Comparison of ENCODE assay signal across 8 mouse cellular contexts in the genomic region with DNA sequence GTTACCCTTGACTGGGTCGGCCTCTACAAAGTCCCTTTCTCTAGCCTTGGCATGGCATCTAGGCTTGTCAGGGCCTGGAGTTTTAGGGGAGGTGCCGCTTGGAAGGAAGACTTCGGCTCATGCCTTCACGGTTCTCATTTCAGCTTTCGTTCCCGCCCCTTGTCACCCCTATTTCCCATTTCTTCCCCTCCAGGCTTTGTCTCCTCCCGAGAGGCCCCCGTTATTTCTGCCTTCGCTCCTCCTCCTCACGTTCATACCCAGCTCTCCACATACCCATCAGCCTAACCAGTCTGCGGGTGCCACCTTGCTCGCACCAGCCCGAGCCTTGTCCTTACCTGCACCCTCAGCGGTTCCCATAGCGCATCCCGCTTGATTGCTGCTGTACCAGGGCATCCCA. TPM values are rescaled to one million over a fixed set of nuclear protein-coding genes. Genes with fewer than 3 reads are reported as not detected.
DNase-seq lines count a peak whose midpoint lies in the region; ATAC-seq and TF ChIP-seq lines count a peak whose summit lies in the region.

No protein-coding gene starts in this region.

- DNase-seq in kidney, postnatal 0 days (ENCODE audit: low spot score): no peak
- DNase-seq in kidney, postnatal 36 days: no peak
- DNase-seq in hindbrain, embryonic 10.5 days (ENCODE audit: low spot score): no peak
- no peak for DNase-seq in ovary, adult 18-20 months (ENCODE audit: low spot score)
- no peak for DNase-seq in left cerebral cortex, adult 18-20 months (ENCODE audit: low spot score in 2 of 2)
- DNase-seq in c-Kit-positive CD71-positive TER-119-positive erythroid progenitor cells, embryonic 14.5 days (ENCODE audit: low spot score): no peak

- peak overlapping the region; percentile 81 for H3K4me3 ChIP-seq in kidney, postnatal 0 days (replicated peaks; ENCODE audit: low read depth, low read length)
- H3K4me3 ChIP-seq in bone marrow macrophage, adult 2 months (ENCODE audit: insufficient read depth, low read length): peak overlapping the region; percentile 90
- peak overlapping the region; percentile 88 for H3K4me3 ChIP-seq in hindbrain, embryonic 10.5 days

- H3K27ac ChIP-seq in kidney, postnatal 0 days: peak overlapping the region; percentile 89
- H3K27ac ChIP-seq in bone marrow macrophage, adult 2 months (ENCODE audit: insufficient read depth, low read depth, low read length): peak overlapping the region; percentile 94
- H3K27ac ChIP-seq in hindbrain, embryonic 10.5 days: peak overlapping the region; percentile 97

- no peaks in the 10 kb centered on the region for H3K36me3 ChIP-seq in kidney, postnatal 0 days (ENCODE audit: insufficient read depth, low read length)
- peaks cover 20% of the 10 kb centered on the region for H3K36me3 ChIP-seq in hindbrain, embryonic 10.5 days

- ATAC-seq in kidney, postnatal 0 days (replicated peaks; ENCODE audit: low FRiP score, low read depth): peak; percentile 59; the same call in 1 of the 2 replicates
- ATAC-seq in megakaryocyte-erythroid progenitor cell, adult 5-6 weeks (replicated peaks; ENCODE audit: low FRiP score, low TSS enrichment, poor library complexity, severe bottlenecking): peak; percentile 56

- peak overlapping the region; percentile 82 for H3K9ac ChIP-seq in kidney, postnatal 0 days (ENCODE audit: low read depth, low read length)

- peaks cover 6% of the 10 kb centered on the region; the same call in 1 of the 2 replicates for H3K4me1 ChIP-seq in kidney, postnatal 0 days (replicated peaks; ENCODE audit: insufficient read depth, low read length)
- H3K4me1 ChIP-seq in bone marrow macrophage, adult 2 months (ENCODE audit: control insufficient read depth, insufficient read depth, low read length): peaks cover 24% of the 10 kb centered on the region
- peaks cover 13% of the 10 kb centered on the region for H3K4me1 ChIP-seq in hindbrain, embryonic 10.5 days (replicated peaks)

- no peaks in the 10 kb centered on the region for H3K9me3 ChIP-seq in kidney, postnatal 0 days (replicated peaks; ENCODE audit: low read length)
- H3K9me3 ChIP-seq in hindbrain, embryonic 10.5 days: no peaks in the 10 kb centered on the region

- peak overlapping the region; percentile 79 for H3K4me2 ChIP-seq in kidney, postnatal 0 days (ENCODE audit: low read length)

- TF ChIP-seq POLR2A in bone marrow macrophage, adult 2 months (IDR thresholded peaks at IDR 0.05; ENCODE audit: borderline replicate concordance, low read depth, low read length): no peak

- 2% methylated on average over 16 of the region's 16 CpGs for WGBS in kidney, postnatal 0 days
- under 1% methylated on average over 16 of the region's 16 CpGs for WGBS in hindbrain, embryonic 10.5 days

- no peaks in the 10 kb centered on the region for H3K27me3 ChIP-seq in kidney, postnatal 0 days (ENCODE audit: insufficient read depth, low read length)
- H3K27me3 ChIP-seq in hindbrain, embryonic 10.5 days (ENCODE audit: insufficient read depth, poor library complexity, severe bottlenecking): peaks cover 3% of the 10 kb centered on the region; the same call in 1 of the 2 replicates

- TF ChIP-seq CTCF in kidney, postnatal 0 days (IDR thresholded peaks at IDR 0.05; ENCODE audit: low read depth): no peak
- TF ChIP-seq CTCF in bone marrow macrophage, adult 2 months (IDR thresholded peaks at IDR 0.05; ENCODE audit: low read depth, low read length): no peak

RNA-seq across cellular contexts. Expression of a gene that starts 0.6 kb away (rescaled TPM):
- 68.1 and 74.5 TPM in 2 replicates for polyA plus RNA-seq in kidney, postnatal 0 days (2015; fragmentation: Nextera tagmentation; extraction: Ambion mirVana)
- polyA plus RNA-seq in bone marrow macrophage, adult 2 months (2012; ENCODE audit: insufficient read depth, insufficient read length, missing spikeins): 68.7 and 73.5 TPM in 2 replicates
- 74.5 and 80.5 TPM in 2 replicates for polyA plus RNA-seq in hindbrain, embryonic 10.5 days (2016; fragmentation: Nextera tagmentation; extraction: Ambion mirVana)
- 53.7 and 58.7 TPM in 2 replicates for total RNA-seq in megakaryocyte-erythroid progenitor cell, adult 5-6 weeks (2014; fragmentation: Nextera tagmentation)
- total RNA-seq in megakaryocyte-erythroid progenitor cell, adult 5-6 weeks (2017): 49.5 and 97.3 TPM in 2 replicates
- total RNA-seq in left cerebral cortex, adult 18-20 months (2021): 100 to 1,000 TPM; 101 to 106 TPM

RNA-seq across cellular contexts. Expression of a gene that starts 53.4 kb away (rescaled TPM):
- polyA plus RNA-seq in kidney, postnatal 0 days (2015; fragmentation: Nextera tagmentation; extraction: Ambion mirVana): 3.6 and 4.3 TPM in 2 replicates
- polyA plus RNA-seq in bone marrow macrophage, adult 2 months (2012; ENCODE audit: insufficient read depth, insufficient read length, missing spikeins): 128 and 146 TPM in 2 replicates
- polyA plus RNA-seq in hindbrain, embryonic 10.5 days (2016; fragmentation: Nextera tagmentation; extraction: Ambion mirVana): 1.4 and 2.7 TPM in 2 replicates
- 2.2 TPM in 1 of 2 replicates, not detected in the other for total RNA-seq in megakaryocyte-erythroid progenitor cell, adult 5-6 weeks (2014; fragmentation: Nextera tagmentation)
- total RNA-seq in megakaryocyte-erythroid progenitor cell, adult 5-6 weeks (2017): 0.23 and 3.3 TPM in 2 replicates
- 1 to 10 TPM; 2.3 to 3.3 TPM for total RNA-seq in left cerebral cortex, adult 18-20 months (2021)

Comparison
In these comparisons a context has a peak if more than half of its experiments do, and no peak if none do; other contexts are left out.
1. RNA of a gene that starts 53.4 kb away (polyA plus RNA-seq): 128 to 146 TPM in bone marrow macrophage, adult 2 months; 3.6 to 4.3 TPM in kidney, postnatal 0 days and 1.4 to 2.7 TPM in hindbrain, embryonic 10.5 days; every median in the first group is over 10 times any median in the second.
2. Peak in every context shown above with its lines, with median percentiles within 50 percentile points of each other: H3K27ac ChIP-seq and H3K4me3 ChIP-seq.